ENCODE assay signal across 28 mouse cellular contexts in genomic region chr17:85768341-85768740, GRCm38 (mm10).
"Had no signal": no experiment of that assay in that cellular context is flagged by ENCODE, and none has a peak within 500 bp of the region (broad histone marks: within the 10 kb centered on the region; RNA-seq: fewer than 3 reads in every experiment).

No protein-coding gene starts in this region.

- H3K4me1 ChIP-seq: embryonic facial prominence, embryonic 15.5 days; forebrain, embryonic 13.5 days; forebrain, embryonic 15.5 days had no signal

- H3K4me3 ChIP-seq: embryonic facial prominence, embryonic 10.5 days; embryonic facial prominence, embryonic 12.5 days; embryonic facial prominence, embryonic 13.5 days; embryonic facial prominence, embryonic 15.5 days; erythroblast, embryonic 14.5 days; forebrain, embryonic 10.5 days; forebrain, embryonic 12.5 days; forebrain, embryonic 13.5 days; forebrain, embryonic 15.5 days; gastrocnemius, adult 2 months; heart, adult 2 months had no signal

- H3K4me2 ChIP-seq: embryonic facial prominence, embryonic 12.5 days; embryonic facial prominence, embryonic 13.5 days; embryonic facial prominence, embryonic 15.5 days; forebrain, embryonic 12.5 days; forebrain, embryonic 13.5 days; forebrain, embryonic 15.5 days had no signal

- H3K36me3 ChIP-seq: embryonic facial prominence, embryonic 10.5 days; embryonic facial prominence, embryonic 12.5 days; embryonic facial prominence, embryonic 13.5 days; embryonic facial prominence, embryonic 15.5 days; forebrain, embryonic 10.5 days; forebrain, embryonic 12.5 days; forebrain, embryonic 15.5 days had no signal

- ATAC-seq: forebrain, embryonic 13.5 days; forebrain, embryonic 14.5 days; forebrain, embryonic 15.5 days; forebrain, embryonic 16.5 days; forebrain, postnatal 0 days had no signal

- H3K27ac ChIP-seq: embryonic facial prominence, embryonic 10.5 days; embryonic facial prominence, embryonic 12.5 days; embryonic facial prominence, embryonic 13.5 days; embryonic facial prominence, embryonic 15.5 days; forebrain, embryonic 10.5 days; forebrain, embryonic 12.5 days; forebrain, embryonic 13.5 days; forebrain, embryonic 15.5 days; gastrocnemius, adult 2 months; heart, adult 2 months had no signal

- DNase-seq: cerebellum, adult 8-10 months; cerebellum, adult 9-10 months; cerebellum, adult 9-11 months; cerebellum, postnatal 10 days; cerebellum, postnatal 14 days; cerebellum, postnatal 25 days; cerebellum, postnatal 36 days; embryo, embryonic 11 days; forebrain, postnatal 0 days; gastrocnemius, adult 2 months; gastrocnemius, postnatal 10 days; gastrocnemius, postnatal 14 days; gastrocnemius, postnatal 25 days; gastrocnemius, postnatal 36 days; heart, adult 11 months; heart, adult 18-20 months; heart, adult 2 months had no signal

- H3K9me3 ChIP-seq: embryonic facial prominence, embryonic 10.5 days; embryonic facial prominence, embryonic 12.5 days; embryonic facial prominence, embryonic 13.5 days; embryonic facial prominence, embryonic 15.5 days; forebrain, embryonic 10.5 days; forebrain, embryonic 12.5 days; forebrain, embryonic 13.5 days; forebrain, embryonic 15.5 days had no signal

- H3K9ac ChIP-seq: embryonic facial prominence, embryonic 12.5 days; embryonic facial prominence, embryonic 13.5 days; embryonic facial prominence, embryonic 15.5 days; forebrain, embryonic 12.5 days; forebrain, embryonic 13.5 days; forebrain, embryonic 15.5 days; forebrain, postnatal 0 days had no signal

- H3K27me3 ChIP-seq: embryonic facial prominence, embryonic 12.5 days; embryonic facial prominence, embryonic 13.5 days; forebrain, embryonic 12.5 days; forebrain, embryonic 13.5 days; forebrain, embryonic 15.5 days had no signal
